Mouse (Mus musculus) forebrain, embryonic 15.5 days (tissue): ENCODE measurements at regions not wholly inside any gene's neighbourhood (a gene's known extent, or its start where the extent isn't known, plus 50 kb on each side); places are given as distances from the start of the nearest gene placed in this dataset.

Experiments used
- ATAC-seq: fragments of 200-750 bp; cut with Nextera tagmentation; replicated peaks from 2 replicates; pipeline ENCODE4 v1.8.0; 2017; ENCODE audit warnings: mild to moderate bottlenecking, moderate TSS enrichment, moderate library complexity
- H3K27ac ChIP-seq: fragments of 300-500 bp; sonication (generic); replicated peaks from 2 replicates; pipeline ENCODE4 v1.5.1; 2015; ENCODE audit warnings: mild to moderate bottlenecking, inconsistent platforms
- H3K27me3 ChIP-seq: fragments of 300-500 bp; sonication (generic); 2 replicates; pipeline ENCODE4 v1.6.1; 2015; ENCODE audit warnings: inconsistent platforms
- H3K36me3 ChIP-seq: fragments of 300-500 bp; sonication (generic); 2 replicates; pipeline ENCODE4 v1.6.1; 2015; ENCODE audit warnings: mild to moderate bottlenecking, inconsistent platforms
- H3K4me1 ChIP-seq: fragments of 300-500 bp; sonication (generic); 2 replicates; pipeline ENCODE4 v1.6.1; 2015; ENCODE audit warnings: inconsistent platforms
- H3K4me2 ChIP-seq: fragments of 300-500 bp; sonication (generic); replicated peaks from 2 replicates; pipeline ENCODE4 v1.6.1; 2015; ENCODE audit warnings: mild to moderate bottlenecking, inconsistent platforms
- H3K4me3 ChIP-seq: fragments of 300-500 bp; sonication (generic); 2 replicates; pipeline ENCODE4 v1.5.1; 2015; ENCODE audit warnings: mild to moderate bottlenecking, inconsistent platforms
- H3K9ac ChIP-seq: fragments of 300-500 bp; sonication (generic); replicated peaks from 2 replicates; pipeline ENCODE4 v1.6.1; 2015; ENCODE audit warnings: mild to moderate bottlenecking, inconsistent platforms
- H3K9me3 ChIP-seq: fragments of 300-500 bp; sonication (generic); 2 replicates; pipeline ENCODE4 v1.6.1; 2016; ENCODE audit warnings: inconsistent platforms
- WGBS: fragments of 180-500 bp; shearing (Covaris S2); methylation state at CpG from one replicate; pipeline ENCODE4 v1.1.7; 2015; ENCODE audit warnings: mixed read lengths; 5-methylcytosine and 5-hydroxymethylcytosine counted together

DNA sequence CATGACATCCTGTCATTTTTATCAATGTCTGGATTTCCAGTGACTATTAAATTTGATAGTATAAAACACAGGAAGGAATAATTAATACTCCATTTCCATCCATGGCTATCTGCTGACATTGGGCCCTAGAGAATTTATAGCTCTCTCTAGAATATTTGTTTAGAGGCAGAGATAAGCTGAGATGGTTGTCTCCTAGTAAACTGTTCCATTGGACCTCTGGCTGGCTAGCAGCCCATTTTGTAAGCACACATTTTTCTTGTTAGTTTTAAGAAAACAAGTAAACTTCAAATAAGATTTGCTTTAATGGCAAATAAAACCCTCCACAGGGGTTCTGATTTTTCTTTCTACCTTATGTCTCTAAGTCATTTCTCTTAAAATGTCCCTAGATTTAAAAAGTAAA, 288.9 kb downstream of the C1d start:
- Histone ChIP-seq H3K27ac (no peak overlapping the region), H3K27me3 (no peaks in the 10 kb centered on the region), H3K4me3 (no peak overlapping the region), H3K4me1 (no peaks in the 10 kb centered on the region), H3K4me2 (no peak overlapping the region), H3K9ac (no peak overlapping the region), H3K9me3 (no peaks in the 10 kb centered on the region), H3K36me3 (no peaks in the 10 kb centered on the region)
- ATAC-seq, result no peak

GRCm38 (mm10) chr11:17549148-17549547, 291.8 kb downstream of the C1d start:
- Histone ChIP-seq H3K9me3 (no peaks in the 10 kb centered on the region), H3K27ac (no peak overlapping the region), H3K4me3 (no peak overlapping the region), H3K9ac (no peak overlapping the region), H3K27me3 (no peaks in the 10 kb centered on the region), H3K36me3 (no peaks in the 10 kb centered on the region), H3K4me1 (no peaks in the 10 kb centered on the region), H3K4me2 (no peak overlapping the region)
- WGBS, result 79% methylated on average over 5 of the region's 5 CpGs
- ATAC-seq, result no peak

DNA sequence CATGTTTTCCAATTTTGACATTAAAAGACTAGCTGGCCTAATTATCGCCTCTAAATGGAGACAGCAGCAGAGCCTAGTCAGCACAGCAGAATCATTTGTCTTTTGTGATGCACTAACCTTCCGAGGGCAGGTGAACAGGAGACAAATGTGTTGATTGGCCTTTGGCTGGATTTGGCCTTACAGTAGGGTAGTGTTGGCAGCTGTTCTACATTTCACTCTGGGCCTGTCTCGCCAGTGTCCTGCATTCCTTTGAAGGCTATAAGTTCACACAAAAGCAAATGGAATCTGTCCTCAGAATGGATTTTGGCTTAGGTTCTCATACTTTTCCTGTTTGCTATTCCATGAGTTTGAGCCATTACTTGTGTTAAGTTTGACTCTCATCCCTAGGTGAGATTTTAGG, 297.9 kb downstream of the C1d start:
- no peak overlapping the region for H3K27ac ChIP-seq
- no peak overlapping the region for H3K4me2 ChIP-seq
- H3K9ac ChIP-seq, result no peak overlapping the region
- ATAC-seq, result no peak
- H3K36me3 ChIP-seq, result no peaks in the 10 kb centered on the region
- H3K9me3 ChIP-seq, result no peaks in the 10 kb centered on the region
- no peaks in the 10 kb centered on the region for H3K27me3 ChIP-seq
- H3K4me3 ChIP-seq, result no peak overlapping the region
- WGBS, result 65% methylated on average over 3 of the region's 3 CpGs
- no peaks in the 10 kb centered on the region for H3K4me1 ChIP-seq

GRCm38 (mm10) chr11:17591780-17592487, 334.6 kb downstream of the C1d start:
- no peaks in the 10 kb centered on the region for H3K27me3 ChIP-seq
- WGBS, result 72% methylated on average over 3 of the region's 3 CpGs
- H3K4me2 ChIP-seq, result no peak overlapping the region
- no peak overlapping the region for H3K9ac ChIP-seq
- H3K27ac ChIP-seq, result no peak overlapping the region
- ATAC-seq, result peak; percentile 53; the same call in 1 of the 2 replicates
- no peaks in the 10 kb centered on the region for H3K36me3 ChIP-seq
- H3K4me3 ChIP-seq, result no peak overlapping the region
- no peaks in the 10 kb centered on the region for H3K4me1 ChIP-seq
- H3K9me3 ChIP-seq, result no peaks in the 10 kb centered on the region

DNA sequence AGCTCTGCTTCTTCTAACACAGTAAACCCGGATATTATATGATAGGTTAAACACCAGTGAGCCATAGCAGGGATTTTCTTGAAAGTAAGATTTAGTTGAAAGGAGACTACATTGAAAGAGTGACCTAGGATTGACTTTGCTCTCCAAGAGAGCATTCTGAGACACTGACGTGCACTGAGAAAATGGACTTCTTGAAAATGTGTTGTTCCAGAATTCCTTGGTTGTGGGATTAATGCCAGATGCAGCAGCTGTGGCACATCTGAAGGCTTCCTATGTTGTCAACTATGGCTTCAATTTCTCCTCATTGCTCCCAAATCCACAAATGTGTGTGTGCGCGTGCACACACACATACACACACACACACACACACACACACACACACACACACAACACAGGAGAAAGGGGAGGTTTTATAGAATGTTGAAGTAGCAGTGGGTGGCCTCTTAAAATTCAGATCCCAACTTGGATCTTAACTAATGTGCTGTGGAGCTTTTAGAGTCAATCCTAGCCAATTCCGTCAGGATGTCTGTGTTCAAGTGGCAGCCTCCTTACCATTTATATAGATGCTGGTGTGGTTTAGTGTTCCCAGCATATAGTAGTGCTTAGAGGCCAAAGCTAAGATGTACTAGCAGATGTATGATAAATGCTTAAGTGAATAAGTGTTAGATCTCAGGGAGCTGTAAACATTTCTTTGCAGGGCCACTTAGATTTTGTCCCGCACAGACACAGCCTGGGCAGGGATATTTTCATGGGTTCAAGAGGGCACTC, 346.5 kb downstream of the C1d start:
- Histone ChIP-seq H3K4me1 (no peaks in the 10 kb centered on the region), H3K9ac (no peak overlapping the region), H3K27ac (no peak overlapping the region), H3K27me3 (no peaks in the 10 kb centered on the region), H3K9me3 (no peaks in the 10 kb centered on the region), H3K4me2 (no peak overlapping the region), H3K4me3 (no peak overlapping the region), H3K36me3 (no peaks in the 10 kb centered on the region)
- ATAC-seq, result no peak
- WGBS, result 84% methylated on average over 6 of the region's 6 CpGs

- 84% methylated on average over 3 of the region's 3 CpGs for WGBS
These were observed 333.0 kb downstream of the Etaa1 start for GRCm38 (mm10) chr11:17620462-17621248.

GRCm38 (mm10) chr11:17629541-17630171, 324.0 kb downstream of the Etaa1 start:
- Histone ChIP-seq H3K36me3 (no peaks in the 10 kb centered on the region), H3K4me3 (no peak overlapping the region), H3K4me1 (no peaks in the 10 kb centered on the region), H3K4me2 (no peak overlapping the region), H3K27me3 (no peaks in the 10 kb centered on the region), H3K9me3 (no peaks in the 10 kb centered on the region), H3K9ac (no peak overlapping the region), H3K27ac (no peak overlapping the region)
- WGBS, result 84% methylated on average over 2 of the region's 2 CpGs
- ATAC-seq, result no peak

More at GRCm38 (mm10) chr11:17620462-17621248, 333.0 kb downstream of the Etaa1 start:
- Histone ChIP-seq H3K36me3 (no peaks in the 10 kb centered on the region), H3K4me1 (no peaks in the 10 kb centered on the region), H3K9ac (no peak overlapping the region), H3K27me3 (no peaks in the 10 kb centered on the region), H3K27ac (no peak overlapping the region), H3K4me3 (no peak overlapping the region), H3K9me3 (no peaks in the 10 kb centered on the region), H3K4me2 (no peak overlapping the region)
- no peak for ATAC-seq

- no peaks in the 10 kb centered on the region for H3K27me3 ChIP-seq
- H3K9me3 ChIP-seq, result no peaks in the 10 kb centered on the region
- H3K27ac ChIP-seq, result no peak overlapping the region
- no peak overlapping the region for H3K9ac ChIP-seq
- WGBS, result no CpG with 5 or more reads among the region's 1 CpGs
- H3K4me1 ChIP-seq, result no peaks in the 10 kb centered on the region
- H3K4me3 ChIP-seq, result no peak overlapping the region
- no peaks in the 10 kb centered on the region for H3K36me3 ChIP-seq
- H3K4me2 ChIP-seq, result no peak overlapping the region
- ATAC-seq, result no peak
These were observed 323.5 kb downstream of the Etaa1 start for GRCm38 (mm10) chr11:17630172-17630553.

- Histone ChIP-seq H3K27ac (no peak overlapping the region), H3K4me1 (no peaks in the 10 kb centered on the region), H3K36me3 (no peaks in the 10 kb centered on the region), H3K27me3 (no peaks in the 10 kb centered on the region), H3K4me3 (no peak overlapping the region), H3K9me3 (no peaks in the 10 kb centered on the region), H3K9ac (no peak overlapping the region), H3K4me2 (no peak overlapping the region)
- WGBS, result 75% methylated on average over 3 of the region's 3 CpGs
- ATAC-seq, result no peak
These were observed 316.5 kb downstream of the Etaa1 start for GRCm38 (mm10) chr11:17637158-17637557.

- no peaks in the 10 kb centered on the region for H3K36me3 ChIP-seq
- no peak for ATAC-seq
- no peak overlapping the region for H3K9ac ChIP-seq
- H3K4me3 ChIP-seq, result no peak overlapping the region
- no peaks in the 10 kb centered on the region for H3K9me3 ChIP-seq
- H3K27me3 ChIP-seq, result no peaks in the 10 kb centered on the region
- 72% methylated on average over 7 of the region's 7 CpGs for WGBS
- no peak overlapping the region for H3K4me2 ChIP-seq
- H3K4me1 ChIP-seq, result no peaks in the 10 kb centered on the region
- H3K27ac ChIP-seq, result no peak overlapping the region
These were observed 313.8 kb downstream of the Etaa1 start for GRCm38 (mm10) chr11:17639922-17640321.

GRCm38 (mm10) chr11:17647441-17647840, 306.2 kb downstream of the Etaa1 start:
- H3K27me3 ChIP-seq, result no peaks in the 10 kb centered on the region
- H3K4me1 ChIP-seq, result no peaks in the 10 kb centered on the region
- no peaks in the 10 kb centered on the region for H3K36me3 ChIP-seq
- H3K27ac ChIP-seq, result no peak overlapping the region
- no peak overlapping the region for H3K9ac ChIP-seq
- no peak for ATAC-seq
- no peak overlapping the region for H3K4me2 ChIP-seq
- H3K4me3 ChIP-seq, result no peak overlapping the region
- H3K9me3 ChIP-seq, result no peaks in the 10 kb centered on the region
